Mouse (Mus musculus) forebrain, embryonic 13.5 days (tissue): ENCODE data around the gene Imp3. TPM values are rescaled to one million over a fixed set of nuclear protein-coding genes. Genes with fewer than 3 reads are reported as not detected.

ENCODE experiments used
- ATAC-seq: fragments of 200-750 bp; cut with Nextera tagmentation; 2 replicates; pipeline ENCODE4 v1.8.0; 2017
- H3K27ac ChIP-seq: fragments of 300-500 bp; sonication (generic); 2 replicates; pipeline ENCODE4 v1.5.1; 2015; ENCODE audit warnings: inconsistent platforms, mild to moderate bottlenecking, moderate library complexity
- H3K27me3 ChIP-seq: fragments of 300-500 bp; sonication (generic); 2 replicates; pipeline ENCODE4 v1.6.1; 2015; ENCODE audit warnings: mild to moderate bottlenecking, inconsistent platforms
- H3K36me3 ChIP-seq: fragments of 300-500 bp; sonication (generic); 2 replicates; pipeline ENCODE4 v1.6.1; 2015; ENCODE audit warnings: mild to moderate bottlenecking, inconsistent platforms; ENCODE audit not compliant: poor library complexity, severe bottlenecking
- H3K4me1 ChIP-seq: fragments of 300-500 bp; sonication (generic); 2 replicates; pipeline ENCODE4 v1.6.1; 2015; ENCODE audit warnings: inconsistent platforms
- H3K4me2 ChIP-seq: fragments of 300-500 bp; sonication (generic); 2 replicates; pipeline ENCODE4 v1.6.1; 2015; ENCODE audit warnings: inconsistent platforms, mild to moderate bottlenecking, moderate library complexity
- H3K4me3 ChIP-seq: fragments of 300-500 bp; sonication (generic); 2 replicates; pipeline ENCODE4 v1.5.1; 2015; ENCODE audit warnings: mild to moderate bottlenecking, inconsistent platforms
- H3K9ac ChIP-seq: fragments of 300-500 bp; sonication (generic); 2 replicates; pipeline ENCODE4 v1.6.1; 2015; ENCODE audit warnings: mild to moderate bottlenecking, inconsistent platforms
- H3K9me3 ChIP-seq: fragments of 300-500 bp; sonication (generic); replicated peaks from 2 replicates; pipeline ENCODE4 v1.6.1; 2016; ENCODE audit warnings: inconsistent platforms
- WGBS: fragments of 180-500 bp; shearing (Covaris S2); methylation state at CpG from one replicate; pipeline ENCODE4 v1.1.7; 2015; 5-methylcytosine and 5-hydroxymethylcytosine counted together
- polyA plus RNA-seq: library from polyadenylated mRNA; unstranded; fragments of >200 nt; fragmentation: Nextera tagmentation; extraction: Ambion mirVana; gene quantifications from 2 replicates; pipeline ENCODE4 v1.2.1, GENCODE M21; 2015

Imp3 gene
- polyA plus RNA-seq = 86.6 and 89.0 TPM in 2 replicates

- under 1% methylated on average over 72 of the region's 73 CpGs for WGBS
- Histone ChIP-seq H3K4me1 (peaks cover 24% of the 10 kb centered on the region), H3K27ac (peak within 1 kb of the TSS; percentile 87), H3K36me3 (no peaks in the 10 kb centered on the region), H3K9ac (peak within 1 kb of the TSS; percentile 90), H3K27me3 (no peaks in the 10 kb centered on the region), H3K9me3 (no peaks in the 10 kb centered on the region), H3K4me2 (peak within 1 kb of the TSS; percentile 95), H3K4me3 (peak within 1 kb of the TSS; percentile 91)
- ATAC-seq = peak; percentile 96
Measured at GRCm38 (mm10) chr9:56937223-56938160, at the start of gene Imp3. Imp3 (plus strand) TSS chr9:56937475.

GRCm38 (mm10) chr9:56887581-56887980, 49.7 kb upstream of the Imp3 start:
- H3K9ac ChIP-seq = no peak overlapping the region
- WGBS = 93% methylated on average over 16 of the region's 16 CpGs
- peaks cover 13% of the 10 kb centered on the region for H3K27me3 ChIP-seq
- H3K27ac ChIP-seq = no peak overlapping the region
- H3K36me3 ChIP-seq = no peaks in the 10 kb centered on the region
- no peak overlapping the region for H3K4me3 ChIP-seq
- ATAC-seq = no peak
- no peak overlapping the region for H3K4me2 ChIP-seq
- H3K9me3 ChIP-seq = no peaks in the 10 kb centered on the region
- peaks cover 7% of the 10 kb centered on the region; the same call in 1 of the 2 replicates for H3K4me1 ChIP-seq

GRCm38 (mm10) chr9:56889817-56890216, 47.5 kb upstream of the Imp3 start:
- ATAC-seq = peak; percentile 80

DNA sequence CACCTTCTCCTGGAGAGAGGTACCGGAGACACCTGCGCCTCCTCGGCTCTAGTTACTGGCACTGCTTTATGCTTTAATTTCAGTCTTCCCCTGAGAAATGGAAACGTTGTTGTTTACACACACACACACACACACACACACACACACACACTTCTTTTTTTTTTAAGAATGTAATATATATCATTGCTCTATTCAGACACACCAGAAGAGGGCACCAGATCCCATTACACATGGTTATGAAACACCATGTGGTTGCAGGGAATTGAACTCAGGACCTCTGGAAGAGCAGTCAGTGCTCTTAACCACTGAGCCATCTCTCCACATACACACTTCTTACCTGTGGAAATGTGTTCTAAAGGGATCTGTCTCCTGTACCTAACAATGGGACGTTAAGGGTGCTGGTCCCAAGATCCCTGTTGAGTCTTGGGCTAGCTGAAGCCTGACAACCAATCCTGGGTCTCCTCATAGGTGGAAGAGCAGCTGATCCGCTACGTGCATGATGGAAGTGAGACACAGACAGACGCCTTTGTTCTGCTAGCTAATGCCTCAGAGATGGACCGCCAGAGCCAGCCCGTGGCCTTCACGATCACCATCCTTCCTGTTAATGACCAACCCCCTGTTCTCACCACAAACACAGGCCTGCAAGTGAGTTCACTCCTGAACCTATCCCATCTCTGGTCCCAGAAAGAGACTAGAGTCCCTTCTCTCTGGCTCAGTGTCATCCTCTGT, 46.6 kb upstream of the Imp3 start:
- no peak for ATAC-seq
- H3K4me2 ChIP-seq = peak overlapping the region; percentile 59; the same call in 1 of the 2 replicates
- no peak overlapping the region for H3K9ac ChIP-seq
- H3K4me1 ChIP-seq = peaks cover 15% of the 10 kb centered on the region
- H3K27ac ChIP-seq = no peak overlapping the region
- no peaks in the 10 kb centered on the region for H3K9me3 ChIP-seq
- no peaks in the 10 kb centered on the region for H3K36me3 ChIP-seq
- peaks cover 13% of the 10 kb centered on the region for H3K27me3 ChIP-seq
- WGBS = 73% methylated on average over 11 of the region's 11 CpGs
- no peak overlapping the region for H3K4me3 ChIP-seq

More at GRCm38 (mm10) chr9:56889817-56890216, 47.5 kb upstream of the Imp3 start:
- WGBS = 5% methylated on average over 14 of the region's 14 CpGs
- Histone ChIP-seq H3K4me3 (peak overlapping the region; percentile 27), H3K27me3 (peaks cover 13% of the 10 kb centered on the region), H3K27ac (no peak overlapping the region), H3K4me1 (peaks cover 15% of the 10 kb centered on the region), H3K9ac (peak overlapping the region; percentile 57), H3K9me3 (no peaks in the 10 kb centered on the region), H3K36me3 (no peaks in the 10 kb centered on the region), H3K4me2 (peak overlapping the region; percentile 59)

GRCm38 (mm10) chr9:56891517-56892011, 45.7 kb upstream of the Imp3 start:
- peak overlapping the region; percentile 43 for H3K4me2 ChIP-seq
- no peaks in the 10 kb centered on the region for H3K36me3 ChIP-seq
- peaks cover 15% of the 10 kb centered on the region for H3K4me1 ChIP-seq
- no peak overlapping the region for H3K9ac ChIP-seq
- peak; percentile 78 for ATAC-seq
- peaks cover 13% of the 10 kb centered on the region for H3K27me3 ChIP-seq
- no peak overlapping the region for H3K4me3 ChIP-seq
- no peak overlapping the region for H3K27ac ChIP-seq
- 31% methylated on average over 12 of the region's 12 CpGs for WGBS
- H3K9me3 ChIP-seq = no peaks in the 10 kb centered on the region

DNA sequence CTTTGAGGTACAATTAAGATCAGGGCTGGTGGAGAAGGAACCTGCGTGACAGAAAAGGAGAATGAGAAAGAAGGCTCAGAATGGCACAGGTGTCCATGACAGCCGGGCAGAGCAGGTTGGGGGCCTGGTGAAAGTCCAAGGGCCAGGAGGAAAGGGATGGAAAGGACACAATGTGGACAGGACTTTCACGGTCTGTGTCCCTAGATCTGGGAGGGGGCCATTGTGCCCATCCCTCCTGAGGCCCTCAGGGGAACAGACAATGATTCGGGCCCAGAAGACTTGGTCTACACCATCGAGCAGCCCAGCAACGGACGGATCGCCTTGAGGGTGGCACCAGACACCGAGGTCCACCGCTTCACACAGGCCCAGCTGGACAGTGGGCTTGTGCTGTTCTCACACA, 45.2 kb upstream of the Imp3 start:
- H3K9ac ChIP-seq = no peak overlapping the region
- no peaks in the 10 kb centered on the region for H3K9me3 ChIP-seq

GRCm38 (mm10) chr9:56893313-56893712, 44.0 kb upstream of the Imp3 start:
- WGBS = 68% methylated on average over 8 of the region's 8 CpGs
- H3K9ac ChIP-seq = peak overlapping the region; percentile 21; the same call in 1 of the 2 replicates

More for the DNA sequence above, 45.2 kb upstream of the Imp3 start:
- WGBS = 83% methylated on average over 10 of the region's 10 CpGs
- Histone ChIP-seq H3K4me1 (peaks cover 15% of the 10 kb centered on the region), H3K36me3 (no peaks in the 10 kb centered on the region), H3K4me3 (no peak overlapping the region), H3K4me2 (no peak overlapping the region), H3K27me3 (peaks cover 13% of the 10 kb centered on the region), H3K27ac (no peak overlapping the region)
- no peak for ATAC-seq

GRCm38 (mm10) chr9:56894006-56894405, 43.3 kb upstream of the Imp3 start:
- Histone ChIP-seq H3K4me2 (no peak overlapping the region), H3K27ac (no peak overlapping the region), H3K9me3 (no peaks in the 10 kb centered on the region), H3K9ac (0 out of 2 replicates have a peak overlapping the region, but pooled peaks have one; percentile 21), H3K4me1 (peaks cover 15% of the 10 kb centered on the region), H3K27me3 (peaks cover 13% of the 10 kb centered on the region), H3K36me3 (no peaks in the 10 kb centered on the region), H3K4me3 (no peak overlapping the region)
- WGBS = 12% methylated on average over 3 of the region's 3 CpGs
- no peak for ATAC-seq

More at GRCm38 (mm10) chr9:56893313-56893712, 44.0 kb upstream of the Imp3 start:
- Histone ChIP-seq H3K27me3 (peaks cover 13% of the 10 kb centered on the region), H3K4me1 (peaks cover 15% of the 10 kb centered on the region), H3K27ac (no peak overlapping the region), H3K36me3 (no peaks in the 10 kb centered on the region), H3K4me2 (no peak overlapping the region), H3K4me3 (no peak overlapping the region), H3K9me3 (no peaks in the 10 kb centered on the region)
- ATAC-seq = no peak

- no peaks in the 10 kb centered on the region for H3K36me3 ChIP-seq
- no peaks in the 10 kb centered on the region for H3K9me3 ChIP-seq
- peaks cover 3% of the 10 kb centered on the region; the same call in 1 of the 2 replicates for H3K27me3 ChIP-seq
- peaks cover 8% of the 10 kb centered on the region; the same call in 1 of the 2 replicates for H3K4me1 ChIP-seq
- no peak overlapping the region for H3K27ac ChIP-seq
- 93% methylated on average over 12 of the region's 12 CpGs for WGBS
- no peak overlapping the region for H3K9ac ChIP-seq
- no peak overlapping the region for H3K4me2 ChIP-seq
- H3K4me3 ChIP-seq = no peak overlapping the region
- no peak for ATAC-seq
Measured at GRCm38 (mm10) chr9:56896779-56897178, 40.5 kb upstream of the Imp3 start.

- H3K9me3 ChIP-seq = no peaks in the 10 kb centered on the region
- H3K4me3 ChIP-seq = no peak overlapping the region
- ATAC-seq = no peak
- H3K4me2 ChIP-seq = no peak overlapping the region
- no peak overlapping the region for H3K27ac ChIP-seq
- WGBS = 88% methylated on average over 11 of the region's 11 CpGs
- H3K27me3 ChIP-seq = no peaks in the 10 kb centered on the region
- no peak overlapping the region for H3K9ac ChIP-seq
- H3K4me1 ChIP-seq = no peaks in the 10 kb centered on the region
- H3K36me3 ChIP-seq = no peaks in the 10 kb centered on the region
Measured at GRCm38 (mm10) chr9:56899409-56899808, 37.9 kb upstream of the Imp3 start.

GRCm38 (mm10) chr9:56900060-56900459, 37.2 kb upstream of the Imp3 start:
- H3K36me3 ChIP-seq = no peaks in the 10 kb centered on the region
- H3K4me3 ChIP-seq = no peak overlapping the region
- ATAC-seq = no peak
- no peak overlapping the region for H3K9ac ChIP-seq
- no peak overlapping the region for H3K4me2 ChIP-seq
- H3K4me1 ChIP-seq = no peaks in the 10 kb centered on the region
- H3K27ac ChIP-seq = no peak overlapping the region
- no peaks in the 10 kb centered on the region for H3K9me3 ChIP-seq
- H3K27me3 ChIP-seq = no peaks in the 10 kb centered on the region

DNA sequence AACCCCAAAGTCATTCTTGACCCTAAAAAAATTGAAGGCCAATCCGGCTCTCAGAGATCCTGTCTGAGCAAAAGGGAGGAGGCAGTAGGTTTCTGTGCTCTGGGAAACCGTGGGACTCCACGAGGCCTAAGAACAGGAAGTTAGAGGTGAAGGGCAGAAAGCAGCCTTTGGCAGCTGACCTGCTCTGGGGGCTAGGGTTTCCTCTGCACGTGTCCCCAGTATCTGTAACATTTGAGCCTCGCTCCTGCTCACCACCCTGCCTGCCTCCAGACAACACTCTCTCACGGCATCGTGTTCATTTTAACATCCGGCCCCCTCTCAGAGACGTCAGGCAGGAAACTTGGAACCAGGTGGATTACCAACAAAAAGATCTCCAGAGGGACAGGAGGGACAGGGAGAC, 36.7 kb upstream of the Imp3 start:
- Histone ChIP-seq H3K9ac (no peak overlapping the region), H3K9me3 (no peaks in the 10 kb centered on the region), H3K4me2 (no peak overlapping the region), H3K27me3 (no peaks in the 10 kb centered on the region), H3K4me1 (no peaks in the 10 kb centered on the region), H3K4me3 (no peak overlapping the region), H3K36me3 (no peaks in the 10 kb centered on the region), H3K27ac (no peak overlapping the region)
- no peak for ATAC-seq
- WGBS = 72% methylated on average over 9 of the region's 9 CpGs
